Mouse (Mus musculus): ENCODE results near the gene Adgrl2. TPM values are rescaled to one million over a fixed set of nuclear protein-coding genes. Genes with fewer than 3 reads are reported as not detected.
A peak's percentile ranks its signal among the peaks of the same experiment; 100 is the strongest.

Adgrl2 gene
- total and polyA plus RNA-seq, 3 experiments: 0.34 to 6.6 (median 3.2) TPM

DNA sequence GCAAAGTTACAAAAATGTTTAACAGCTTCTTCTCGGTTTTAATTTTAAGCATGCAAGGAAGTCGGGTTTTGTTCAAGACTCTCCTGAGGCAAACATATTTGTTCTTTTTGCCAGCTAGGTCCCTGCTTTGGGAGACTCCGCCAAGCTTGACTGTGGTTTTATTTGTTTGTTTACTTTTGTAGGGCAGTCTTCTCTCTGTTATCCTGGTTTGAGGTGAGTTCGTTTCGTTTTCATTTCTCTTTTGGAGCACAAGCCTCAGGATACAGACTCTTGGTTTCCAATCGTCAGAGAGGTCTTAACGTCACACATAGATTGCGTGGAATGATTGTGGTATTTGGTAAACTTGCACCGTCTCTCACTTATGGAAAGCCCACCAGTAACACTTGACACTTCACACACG lies 8.3 kb upstream of the Adgrl2 start:
- dilution Hi-C loops (cut with MboI; ENCODE audit: extremely low pct_ligation_motif_present, extremely low pct_unique_long_range_greater_than_20kb, low sequenced_read_pairs) (no loop called here), in situ Hi-C loops (cut with MboI; ENCODE audit: low pct_ligation_motif_present, low pct_unique_long_range_greater_than_20kb, low sequenced_read_pairs) (no loop called here)
- Histone ChIP-seq H3K27me3 (replicated peaks) (no peaks in the 10 kb centered on the region), H3K79me2 (replicated peaks; ENCODE audit: control insufficient read depth, extremely low read depth, insufficient read depth, poor library complexity, severe bottlenecking) (no peaks in the 10 kb centered on the region), H3K4me3 (replicated peaks in 1 of 3; ENCODE audit: low read depth in 2 of 3, low read length in 2 of 3, poor library complexity in 1 of 3) (no peak overlapping the region), H3K9ac (ENCODE audit: insufficient read depth, low read depth) (no peak overlapping the region), H3K36me3 (replicated peaks in 1 of 2; ENCODE audit: control insufficient read depth in 1 of 2, insufficient read depth in 1 of 2, low read length in 1 of 2) (no peaks in the 10 kb centered on the region), H3K27ac (ENCODE audit: insufficient read depth, low read depth) (no peak overlapping the region), H3K9me3 (replicated peaks; ENCODE audit: low read length) (no peaks in the 10 kb centered on the region), H3K4me1 (ENCODE audit: control insufficient read depth in 1 of 2, insufficient read depth in 2 of 2) (no peaks in the 10 kb centered on the region), H3K4me2 (ENCODE audit: insufficient read depth, low read depth, poor library complexity, severe bottlenecking) (peak overlapping the region; percentile 61)
- TF ChIP-seq MYC (IDR thresholded peaks at IDR 0.05; ENCODE audit: low read depth, low read length): no peak
- TF ChIP-seq MAX (IDR thresholded peaks at IDR 0.05; ENCODE audit: low read length): no peak
- no peak for TF ChIP-seq POLR2AphosphoS2 (IDR thresholded peaks at IDR 0.05; ENCODE audit: low read depth, low read length)
- no peak for TF ChIP-seq CHD2 (IDR thresholded peaks at IDR 0.05; ENCODE audit: low read length)
- TF ChIP-seq UBTF (IDR thresholded peaks at IDR 0.05; ENCODE audit: low read depth, low read length): no peak
- no peak for TF ChIP-seq ELF1 (IDR thresholded peaks at IDR 0.05; ENCODE audit: low read depth, low read length)
- TF ChIP-seq NRF1 (IDR thresholded peaks at IDR 0.05; ENCODE audit: low read depth, low read length): no peak
- no peak for TF ChIP-seq RAD21 (IDR thresholded peaks at IDR 0.05; ENCODE audit: low read depth, low read length)
- no peak for TF ChIP-seq TCF12 (IDR thresholded peaks at IDR 0.05; ENCODE audit: low read depth, low read length)
- no peak for TF ChIP-seq KAT2A (IDR thresholded peaks at IDR 0.05; ENCODE audit: insufficient replicate concordance, low read length)
- TF ChIP-seq TBP (conservative IDR thresholded peaks at IDR 0.05; ENCODE audit: low read depth, low read length): no peak
- no peak for TF ChIP-seq JUN (IDR thresholded peaks at IDR 0.05; ENCODE audit: insufficient read depth, low read depth, low read length)
- no peak for TF ChIP-seq SIN3A (IDR thresholded peaks at IDR 0.05; ENCODE audit: low read length)
- no peak for TF ChIP-seq MXI1 (IDR thresholded peaks at IDR 0.05; ENCODE audit: low read depth, low read length)
- TF ChIP-seq ZMIZ1 (IDR thresholded peaks at IDR 0.05; ENCODE audit: low read depth, low read length): no peak
- TF ChIP-seq BHLHE40 (IDR thresholded peaks at IDR 0.05; ENCODE audit: low read depth, low read length): no peak
- no peak for TF ChIP-seq NELFE (IDR thresholded peaks at IDR 0.05; ENCODE audit: low read depth, low read length)
- no peak for TF ChIP-seq EP300 (IDR thresholded peaks at IDR 0.05; ENCODE audit: low read length)
- no peak for DNase-seq (ENCODE audit: extremely low read depth)

DNA sequence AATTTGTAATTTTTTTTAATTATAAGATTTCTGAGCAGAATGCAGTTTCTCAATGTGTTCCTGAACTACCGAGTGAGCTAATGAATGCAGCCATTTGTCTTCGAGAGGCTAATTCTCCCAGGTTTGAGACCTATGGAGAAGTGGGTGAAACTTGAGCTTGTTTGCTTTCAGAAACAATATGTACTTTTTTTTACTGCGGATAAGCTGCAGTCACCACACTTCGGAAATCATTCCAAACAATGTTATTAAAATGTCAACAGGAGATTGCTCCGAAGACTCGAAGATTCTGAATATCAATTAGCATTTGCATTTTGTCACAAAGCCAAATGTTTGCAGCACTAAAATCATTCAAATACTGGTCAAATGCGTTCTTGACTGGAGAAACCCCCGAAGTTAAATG lies 701 bp upstream of the Adgrl2 start:
- H3K27me3 ChIP-seq (replicated peaks): no peaks in the 10 kb centered on the region

More for the DNA sequence above, 701 bp upstream of the Adgrl2 start:
- TF ChIP-seq MAZ (IDR thresholded peaks at IDR 0.05; ENCODE audit: low read depth, low read length) (no peak), ZC3H11A (IDR thresholded peaks at IDR 0.05; ENCODE audit: low read depth, low read length) (no peak), ZMIZ1 (IDR thresholded peaks at IDR 0.05; ENCODE audit: low read depth, low read length) (no peak), HCFC1 (IDR thresholded peaks at IDR 0.05; ENCODE audit: low read depth, low read length) (no peak), TCF12 (IDR thresholded peaks at IDR 0.05; ENCODE audit: low read depth, low read length) (no peak), EP300 (IDR thresholded peaks at IDR 0.05; ENCODE audit: low read length) (no peak), RCOR1 (conservative IDR thresholded peaks at IDR 0.05; ENCODE audit: low read depth, low read length) (no peak), IRF4 (IDR thresholded peaks at IDR 0.05; ENCODE audit: low read depth, low read length) (no peak)
- no peak overlapping the region for H3K27ac ChIP-seq (ENCODE audit: insufficient read depth, low read depth)
- peaks cover 34% of the 10 kb centered on the region for H3K9me3 ChIP-seq (replicated peaks; ENCODE audit: low read length)
- no peak overlapping the region for H3K4me3 ChIP-seq (replicated peaks in 1 of 3; ENCODE audit: low read depth in 2 of 3, low read length in 2 of 3, poor library complexity in 1 of 3)
- H3K4me2 ChIP-seq (ENCODE audit: insufficient read depth, low read depth, poor library complexity, severe bottlenecking): no peak overlapping the region
- in situ Hi-C loops (cut with MboI; ENCODE audit: low pct_ligation_motif_present, low pct_unique_long_range_greater_than_20kb, low sequenced_read_pairs): no loop called here
- no peak overlapping the region for H3K9ac ChIP-seq (ENCODE audit: insufficient read depth, low read depth)
- peaks cover 0 to 2% of the 10 kb centered on the region in 2 experiments; a peak in 1 of 4 replicates for H3K4me1 ChIP-seq (ENCODE audit: control insufficient read depth in 1 of 2, insufficient read depth in 2 of 2)
- dilution Hi-C loops (cut with MboI; ENCODE audit: extremely low pct_ligation_motif_present, extremely low pct_unique_long_range_greater_than_20kb, low sequenced_read_pairs): no loop called here
- no peaks in the 10 kb centered on the region for H3K79me2 ChIP-seq (replicated peaks; ENCODE audit: control insufficient read depth, extremely low read depth, insufficient read depth, poor library complexity, severe bottlenecking)
- H3K36me3 ChIP-seq (replicated peaks in 1 of 2; ENCODE audit: control insufficient read depth in 1 of 2, insufficient read depth in 1 of 2, low read length in 1 of 2): no peaks in the 10 kb centered on the region
- DNase-seq (ENCODE audit: extremely low read depth): no peak

Measured in CH12.LX (cell line).